Mouse (Mus musculus) bone marrow, adult 2 months (tissue): ENCODE measurements around the gene Aff3. TPM values are rescaled to one million over a fixed set of nuclear protein-coding genes. Genes with fewer than 3 reads are reported as not detected.

Experiments used
- H3K27ac ChIP-seq: fragments of 200-500 bp; 2 replicates; pipeline ENCODE4 v1.5.1; 2012; ENCODE audit warnings: low read depth, mild to moderate bottlenecking, control low read depth, inconsistent platforms, low read length; ENCODE audit not compliant: control insufficient read depth, poor library complexity, insufficient read depth
- H3K4me1 ChIP-seq: fragments of 200-500 bp; 2 replicates; pipeline ENCODE4 v1.6.1; 2011; ENCODE audit warnings: low read length; ENCODE audit not compliant: control insufficient read depth, insufficient read depth
- H3K4me3 ChIP-seq: fragments of 200-500 bp; replicated peaks from 2 replicates; pipeline ENCODE3; 2011; ENCODE audit warnings: mild to moderate bottlenecking, low read depth, low read length, control low read depth; ENCODE audit not compliant: control insufficient read depth
- CTCF ChIP-seq: fragments of 200-500 bp; IDR thresholded peaks from 2 replicates; pipeline ENCODE4 v1.5.1; 2011; ENCODE audit warnings: low read length, control low read depth; ENCODE audit not compliant: control insufficient read depth, insufficient read depth
- POLR2A ChIP-seq: fragments of 200-500 bp; IDR thresholded peaks from 2 replicates; pipeline ENCODE4 v1.6.1; 2011; ENCODE audit warnings: low read depth, mild to moderate bottlenecking, control low read depth, low read length, borderline replicate concordance; ENCODE audit not compliant: control insufficient read depth
- WGBS: fragments of 180-500 bp; shearing (Covaris S2); methylation state at CpG from one replicate; pipeline ENCODE4 v1.1.7; 2018; 5-methylcytosine and 5-hydroxymethylcytosine counted together
- polyA plus RNA-seq: library from polyadenylated mRNA; stranded (reverse); fragments of >200 nt; gene quantifications from 2 replicates; pipeline ENCODE4 v1.2.4, GENCODE M21; 2011; ENCODE audit warnings: low replicate concordance; ENCODE audit not compliant: missing spikeins, insufficient read depth, insufficient read length

The Aff3 gene
- polyA plus RNA-seq, 1 experiment, result 21.5 TPM

DNA sequence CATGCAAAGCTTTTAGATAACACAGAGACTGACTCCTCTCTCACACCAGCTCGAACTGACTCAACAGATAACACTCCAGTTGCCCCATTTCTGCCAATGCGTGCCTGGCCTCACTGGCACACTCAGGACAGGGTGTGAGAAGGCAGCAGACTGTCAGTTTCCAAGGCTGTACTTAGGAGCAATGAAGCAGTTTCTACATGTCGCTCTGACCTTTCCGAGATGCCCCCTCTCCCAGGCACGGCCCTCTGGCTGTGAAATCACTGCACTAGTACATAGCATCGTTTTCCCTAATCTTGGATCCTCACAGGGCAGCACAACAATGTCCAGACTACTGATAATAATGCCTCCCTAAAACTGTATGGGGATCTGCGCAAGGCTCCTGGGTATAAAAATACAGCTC is 132.2 kb downstream of the Aff3 start:
- TF ChIP-seq POLR2A (no peak), CTCF (no peak)
- Histone ChIP-seq H3K4me3 (no peak overlapping the region), H3K27ac (no peak overlapping the region), H3K4me1 (no peaks in the 10 kb centered on the region)
- 82% methylated on average over 7 of the region's 7 CpGs for WGBS

DNA sequence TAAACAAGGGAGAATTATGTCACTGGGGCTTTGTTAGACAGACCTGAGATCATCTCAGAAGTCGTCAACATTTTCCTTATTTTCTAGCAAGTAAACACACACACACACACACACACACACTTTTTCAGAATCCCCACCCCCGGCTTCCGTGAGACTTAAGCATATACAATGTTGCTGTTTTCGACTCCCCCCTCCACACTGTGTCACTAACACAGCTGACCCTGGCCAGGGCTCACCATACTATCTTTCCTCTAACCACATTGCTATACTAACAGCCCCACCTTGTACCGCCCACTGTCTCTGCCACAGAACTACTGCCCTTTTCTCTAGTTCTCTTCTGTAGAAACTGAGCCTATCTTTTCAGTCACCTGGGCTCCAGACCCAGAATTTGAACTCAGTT is 136.1 kb downstream of the Aff3 start:
- Histone ChIP-seq H3K4me1 (no peaks in the 10 kb centered on the region), H3K4me3 (no peak overlapping the region), H3K27ac (no peak overlapping the region)
- TF ChIP-seq CTCF (no peak), POLR2A (no peak)
- 76% methylated on average over 5 of the region's 5 CpGs for WGBS

DNA sequence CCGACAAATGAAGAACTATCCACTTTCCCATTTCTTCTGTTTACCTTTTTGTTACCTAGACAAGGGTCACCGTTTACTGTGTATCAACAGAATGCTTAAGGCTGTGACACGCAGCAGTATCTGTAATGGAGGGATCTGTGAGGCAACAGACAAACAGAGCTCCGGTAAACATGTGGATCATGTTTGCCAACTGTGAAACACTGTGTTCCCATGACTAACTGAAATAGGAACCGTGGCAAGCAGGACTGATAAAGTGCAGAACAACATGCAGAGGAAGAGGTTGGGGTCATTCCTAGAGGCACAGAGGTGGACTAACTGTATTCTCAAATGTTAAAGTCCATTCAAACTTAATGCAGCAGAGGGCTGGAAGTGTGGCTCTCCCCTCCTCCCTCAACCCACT is 138.2 kb downstream of the Aff3 start:
- no peak for TF ChIP-seq POLR2A
- 81% methylated on average over 5 of the region's 5 CpGs for WGBS
- no peak overlapping the region for H3K4me3 ChIP-seq
- H3K4me1 ChIP-seq, result no peaks in the 10 kb centered on the region
- no peak overlapping the region for H3K27ac ChIP-seq

DNA sequence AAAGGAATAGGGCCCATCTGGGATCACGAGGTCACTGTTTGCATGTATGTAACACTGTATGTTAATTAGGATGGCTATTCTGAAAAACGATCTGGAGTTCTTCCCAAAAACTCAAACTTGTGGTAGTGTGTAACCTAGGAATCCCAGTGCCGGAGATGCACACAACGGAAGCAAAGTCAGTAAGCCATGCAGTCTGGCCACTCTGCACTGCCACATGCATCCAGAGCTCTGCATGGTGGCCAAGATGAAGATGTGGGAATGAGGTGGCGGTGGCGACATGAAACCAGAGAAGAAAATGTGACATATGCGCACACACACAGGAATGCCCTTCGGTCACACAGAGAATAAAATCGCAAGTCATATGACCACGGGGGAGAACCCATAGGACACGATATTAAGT is 143.1 kb downstream of the Aff3 start:
- TF ChIP-seq CTCF (no peak), POLR2A (no peak)
- WGBS, result 86% methylated on average over 11 of the region's 11 CpGs

DNA sequence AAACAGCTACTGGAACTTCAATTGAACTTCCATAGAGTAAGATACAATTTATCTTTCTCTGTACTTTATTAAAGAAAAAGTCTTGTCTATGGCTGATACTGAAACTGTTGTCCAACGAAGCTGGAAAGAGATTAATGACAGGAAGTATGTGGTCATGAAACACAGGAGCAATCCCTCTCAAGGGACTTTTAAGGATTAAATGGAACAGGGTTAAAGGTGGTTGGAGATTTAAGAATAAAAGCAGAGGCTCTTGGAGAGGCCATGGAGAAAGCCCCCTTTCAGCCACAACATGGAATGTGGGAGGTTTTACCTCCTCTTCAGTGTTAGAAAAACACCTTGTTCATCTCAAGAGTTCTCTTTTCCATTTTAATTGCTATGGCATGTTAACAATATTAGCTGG is 148.5 kb downstream of the Aff3 start:
- TF ChIP-seq CTCF (no peak), POLR2A (no peak)
- no peak overlapping the region for H3K27ac ChIP-seq
- H3K4me3 ChIP-seq, result no peak overlapping the region
- no peaks in the 10 kb centered on the region for H3K4me1 ChIP-seq
- 24% methylated on average over 1 of the region's 1 CpGs for WGBS

More for the DNA sequence above, 143.1 kb downstream of the Aff3 start:
- Histone ChIP-seq H3K27ac (no peak overlapping the region), H3K4me3 (no peak overlapping the region), H3K4me1 (no peaks in the 10 kb centered on the region)

DNA sequence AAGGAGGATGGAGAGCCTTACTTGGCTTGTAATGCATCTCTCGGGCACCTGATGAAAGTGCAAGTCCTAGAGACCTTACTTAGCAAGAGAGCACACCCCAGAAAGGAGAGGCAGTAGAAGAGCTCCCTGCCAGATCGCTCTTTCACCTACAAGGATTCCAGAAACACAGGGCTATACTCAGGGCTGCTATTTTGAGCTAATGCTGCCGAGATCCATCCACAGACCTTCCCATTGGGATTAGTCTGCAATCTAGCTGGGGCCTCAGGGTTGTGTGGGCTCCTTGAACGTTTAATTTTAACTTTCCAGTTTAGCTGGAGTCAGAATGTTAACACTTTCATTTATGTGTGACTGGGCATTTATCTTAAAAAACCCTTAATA is 150.1 kb downstream of the Aff3 start:
- no peaks in the 10 kb centered on the region for H3K4me1 ChIP-seq
- no peak overlapping the region for H3K4me3 ChIP-seq
- no peak overlapping the region for H3K27ac ChIP-seq
- WGBS, result 80% methylated on average over 4 of the region's 4 CpGs
- TF ChIP-seq POLR2A (no peak), CTCF (no peak)

DNA sequence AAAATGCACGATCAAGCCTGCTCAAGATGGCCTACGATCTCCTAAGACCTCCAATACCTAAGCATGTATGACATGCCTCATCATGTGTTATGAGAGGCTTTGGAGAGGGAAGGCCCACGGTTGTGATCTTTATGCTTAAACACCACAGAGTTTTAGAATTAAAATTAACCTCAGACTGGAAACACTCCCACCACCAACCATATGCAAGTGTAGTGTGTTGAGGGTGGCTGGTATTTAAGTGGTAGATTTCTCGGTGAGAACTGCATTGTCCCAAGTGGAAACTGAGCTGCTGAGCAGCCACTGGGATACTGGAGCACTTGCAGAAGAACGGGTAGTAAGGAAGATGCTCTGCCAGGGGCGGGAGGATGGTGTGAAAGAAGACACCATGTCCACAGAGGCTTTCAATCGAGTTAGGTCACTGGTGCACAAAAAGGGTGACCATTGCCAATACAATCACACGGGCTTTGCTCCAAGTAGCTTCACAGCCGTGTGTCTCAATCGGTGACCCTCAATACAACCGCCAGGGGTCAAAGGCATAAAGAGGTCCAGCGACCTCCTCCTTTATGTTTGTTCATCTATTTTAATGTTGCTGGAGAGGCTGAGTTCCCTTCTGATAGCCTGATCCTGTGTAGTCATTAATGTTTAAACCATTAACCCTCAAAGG is 150.7 kb downstream of the Aff3 start:
- H3K4me3 ChIP-seq, result no peak overlapping the region
- 87% methylated on average over 12 of the region's 12 CpGs for WGBS
- no peaks in the 10 kb centered on the region for H3K4me1 ChIP-seq
- no peak overlapping the region for H3K27ac ChIP-seq
- TF ChIP-seq CTCF (no peak), POLR2A (no peak)

DNA sequence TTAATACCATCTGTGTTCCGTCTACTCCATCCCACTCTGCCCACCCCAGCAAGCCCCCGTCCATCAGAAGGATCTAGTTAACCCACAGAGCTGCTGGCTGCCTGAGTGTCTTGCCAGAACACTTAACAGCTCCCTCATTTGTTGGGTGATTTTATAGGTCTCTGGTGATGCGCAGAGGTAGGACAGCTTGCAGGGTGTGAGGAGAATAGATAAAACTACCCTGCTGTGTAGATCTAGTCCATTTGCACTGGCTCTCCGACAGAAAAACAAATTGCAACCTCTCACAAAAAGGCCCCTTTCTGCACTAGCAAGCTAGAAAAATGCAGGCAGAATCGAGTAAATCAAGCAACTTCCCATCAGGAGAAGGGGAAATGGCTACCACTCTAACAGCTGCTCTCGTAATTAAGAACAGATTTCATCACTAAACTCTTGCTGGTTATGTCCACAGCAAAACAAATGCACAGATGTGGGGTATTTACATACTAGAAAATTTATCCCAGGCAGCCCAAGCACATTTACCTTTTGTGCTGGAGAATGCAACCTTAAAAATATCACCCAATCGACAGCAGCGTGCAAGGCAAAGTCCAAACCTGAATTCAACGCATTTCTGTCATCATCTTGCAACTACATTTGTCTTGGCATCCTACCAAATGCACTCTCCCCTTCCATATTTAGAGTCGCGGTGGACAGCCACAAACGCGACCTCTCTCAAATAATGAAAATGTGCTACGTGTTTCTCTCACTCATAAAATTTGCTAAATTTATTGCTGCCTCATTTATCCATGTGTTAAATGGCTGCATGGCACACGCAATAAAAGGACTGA is 152.3 kb downstream of the Aff3 start:
- Histone ChIP-seq H3K4me1 (no peaks in the 10 kb centered on the region), H3K27ac (no peak overlapping the region), H3K4me3 (no peak overlapping the region)
- no peak for TF ChIP-seq POLR2A
- no peak for TF ChIP-seq CTCF
- 68% methylated on average over 15 of the region's 15 CpGs for WGBS

DNA sequence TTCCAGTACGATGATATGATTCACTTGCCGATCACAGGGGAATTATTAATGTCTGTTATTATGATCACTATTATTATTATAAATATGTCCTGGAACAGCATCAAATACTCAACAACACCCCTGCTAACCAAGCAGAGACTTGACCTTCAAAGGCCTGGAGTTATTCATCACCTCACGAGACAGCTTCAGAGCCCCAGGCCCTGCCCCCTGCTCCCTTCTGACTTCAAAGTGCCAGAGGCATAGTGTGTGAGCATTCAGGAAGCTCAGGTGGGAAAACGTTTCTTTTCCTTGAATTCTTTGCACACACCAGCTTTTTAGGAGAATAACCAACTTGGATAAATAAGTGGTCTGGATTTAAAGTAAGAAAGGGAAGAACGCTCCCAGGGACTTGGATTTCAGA is 153.7 kb downstream of the Aff3 start:
- no peak overlapping the region for H3K27ac ChIP-seq
- WGBS, result 86% methylated on average over 5 of the region's 5 CpGs
- H3K4me3 ChIP-seq, result no peak overlapping the region
- H3K4me1 ChIP-seq, result no peaks in the 10 kb centered on the region
- no peak for TF ChIP-seq POLR2A
- TF ChIP-seq CTCF, result no peak
